Mouse (Mus musculus) spleen, postnatal 14 days (tissue): Measurements from ENCODE around the gene Ninj1.
A peak's percentile ranks its signal among the peaks of the same experiment; 100 is the strongest.

Experiments
- DNase-seq, 2 experiments: peaks; one replicate each; pipeline ENCODE4 v3.0.0; 2021 to 2022; ENCODE audit warnings: low spot score in 2 of 2

Ninj1 gene

DNA sequence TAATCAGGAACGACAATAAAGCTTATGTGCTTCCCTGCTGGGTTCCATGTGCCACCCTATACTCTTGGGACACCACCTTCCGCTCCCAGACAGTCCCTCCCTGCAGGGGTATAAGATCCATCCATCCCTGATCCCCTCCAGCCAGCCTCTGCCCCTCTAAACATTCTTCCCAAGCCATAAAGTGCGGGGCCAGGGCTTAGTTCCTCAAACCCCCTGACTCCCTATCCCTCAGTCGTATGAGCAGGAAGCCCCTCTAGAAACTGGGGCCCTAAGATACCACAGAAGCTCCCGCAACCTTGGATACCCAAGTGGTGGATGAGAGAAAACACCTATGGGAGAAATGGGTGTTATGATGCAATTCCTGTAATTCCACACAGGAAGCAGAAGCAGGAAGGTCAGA, 8.9 kb downstream of the Ninj1 start:
- no peak for DNase-seq

DNA sequence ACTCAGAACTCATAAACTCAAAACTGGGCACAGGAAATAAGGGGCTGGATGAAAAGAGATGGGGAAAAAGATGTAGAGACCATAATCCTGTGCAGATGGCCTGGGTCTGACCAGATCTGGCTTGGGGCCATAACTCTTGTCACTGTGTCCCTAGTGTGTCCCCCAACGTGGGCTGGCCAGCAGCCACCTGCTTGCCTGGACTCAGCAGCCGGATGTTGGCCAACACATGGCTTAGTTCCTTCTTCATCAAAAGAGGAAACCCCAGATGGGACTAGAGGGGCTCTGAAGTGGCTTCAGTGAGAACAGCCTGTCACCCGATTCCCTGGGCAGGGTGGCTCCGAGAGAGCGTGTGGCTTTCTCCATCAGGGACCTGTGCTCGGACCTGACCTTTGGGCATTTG, 9.5 kb downstream of the Ninj1 start:
- DNase-seq: no peak

DNA sequence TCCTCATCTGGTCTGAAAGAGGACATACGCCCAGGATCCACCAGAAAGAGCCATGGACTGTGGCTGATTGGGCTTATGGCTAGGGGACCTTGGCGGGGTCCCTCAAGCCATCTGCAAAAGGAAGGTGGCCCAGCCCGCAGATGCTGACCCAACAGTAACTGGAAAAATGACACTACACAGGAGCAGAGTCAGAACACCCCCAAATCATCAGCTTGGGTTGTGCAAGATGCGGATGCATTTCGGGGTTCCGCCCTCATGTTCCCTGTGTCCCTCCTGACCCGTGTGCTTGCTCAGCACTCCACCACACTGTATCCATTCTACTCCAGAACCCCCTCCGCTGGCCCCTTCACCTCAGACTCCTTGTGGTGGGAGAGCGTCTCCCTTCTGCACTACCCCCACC, 11.4 kb downstream of the Ninj1 start:
- DNase-seq: no peak

DNA sequence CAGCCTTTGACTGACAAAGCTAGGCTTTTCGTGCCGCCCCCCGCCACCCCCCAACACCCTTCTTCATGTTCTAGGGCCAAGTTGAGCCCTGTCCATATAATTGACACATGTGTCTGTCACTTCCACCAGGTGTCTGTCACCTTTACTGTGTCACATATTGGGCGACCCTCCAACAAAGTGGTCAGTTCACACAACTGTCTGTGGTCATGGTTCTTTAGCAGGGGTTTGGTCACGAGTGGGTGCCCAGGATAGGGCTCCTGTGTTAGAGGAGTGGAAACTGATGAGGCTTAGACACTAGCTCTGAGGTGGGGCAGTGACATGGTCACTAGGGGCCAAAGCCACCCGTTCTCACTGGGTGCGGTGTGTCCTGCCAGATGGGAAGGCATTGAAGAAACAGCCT, 12.6 kb downstream of the Ninj1 start:
- no peak for DNase-seq

DNA sequence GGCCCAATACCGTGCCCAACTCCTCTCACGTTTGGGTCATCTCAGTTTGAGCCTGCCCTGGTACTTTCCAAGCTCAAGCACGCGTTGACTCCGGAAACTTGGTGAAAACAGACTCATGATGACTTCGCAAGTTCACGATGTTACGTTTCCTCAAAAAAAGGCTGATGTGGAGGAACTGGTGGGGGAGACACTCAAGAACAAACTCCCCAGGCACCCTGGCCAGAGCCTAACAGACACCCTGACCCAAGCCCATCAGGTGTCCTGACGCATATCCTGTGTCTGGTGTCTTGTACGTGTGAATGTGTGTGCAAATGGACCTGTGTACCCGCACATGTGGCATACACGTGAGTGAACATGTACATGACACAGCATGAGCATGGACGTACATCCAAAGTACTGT, 13.4 kb downstream of the Ninj1 start:
- no peak for DNase-seq

DNA sequence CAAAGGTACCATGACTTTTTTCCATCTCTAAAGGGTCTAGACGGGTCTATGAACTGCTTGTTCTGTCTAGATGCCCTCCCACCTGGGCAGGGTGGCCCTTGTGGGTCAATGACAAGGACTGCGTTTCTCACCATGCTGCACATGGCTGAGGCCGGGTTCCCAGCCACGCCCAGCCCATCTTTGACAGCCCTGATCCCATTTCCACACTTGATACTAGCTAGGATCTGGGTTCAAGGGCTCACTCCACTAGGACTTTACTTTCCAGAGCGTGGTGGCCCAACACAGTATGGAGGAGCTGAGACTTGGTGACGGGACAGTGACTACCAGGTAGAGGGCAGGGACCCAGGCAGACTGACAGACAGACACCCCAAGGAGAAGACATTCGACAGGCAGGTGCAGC, 15.3 kb downstream of the Ninj1 start:
- no peak for DNase-seq

DNA sequence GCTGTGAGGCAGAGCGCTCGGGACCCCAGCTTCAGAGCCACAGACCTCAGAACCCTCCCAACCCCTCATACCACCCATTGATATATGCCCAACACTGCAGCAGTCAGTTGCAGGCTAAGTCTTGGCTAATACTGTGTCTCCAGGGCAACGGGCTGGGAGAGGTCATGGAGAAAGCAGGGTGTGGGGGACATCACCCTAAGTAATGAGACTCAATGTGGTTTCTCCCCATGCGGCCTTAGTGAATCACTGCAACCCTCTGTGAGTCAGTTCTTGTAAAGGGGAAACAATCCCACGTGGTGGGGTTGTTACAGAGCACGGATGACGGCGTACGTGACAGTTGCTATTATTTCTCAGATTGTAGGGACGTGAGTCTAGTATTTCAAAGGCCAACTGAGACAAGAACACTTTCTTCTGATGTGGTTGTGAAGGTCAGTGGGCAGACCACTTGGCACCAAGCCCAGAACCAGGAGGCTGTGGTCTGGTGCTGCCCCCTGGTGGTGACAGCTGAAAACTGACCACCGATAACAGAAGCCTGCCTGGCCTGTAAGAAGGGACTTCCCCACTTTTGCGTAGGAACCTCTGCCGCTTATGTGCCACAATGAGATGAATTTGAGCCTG, 18.2 kb downstream of the Ninj1 start:
- peak; percentile 53 to 78 for DNase-seq

DNA sequence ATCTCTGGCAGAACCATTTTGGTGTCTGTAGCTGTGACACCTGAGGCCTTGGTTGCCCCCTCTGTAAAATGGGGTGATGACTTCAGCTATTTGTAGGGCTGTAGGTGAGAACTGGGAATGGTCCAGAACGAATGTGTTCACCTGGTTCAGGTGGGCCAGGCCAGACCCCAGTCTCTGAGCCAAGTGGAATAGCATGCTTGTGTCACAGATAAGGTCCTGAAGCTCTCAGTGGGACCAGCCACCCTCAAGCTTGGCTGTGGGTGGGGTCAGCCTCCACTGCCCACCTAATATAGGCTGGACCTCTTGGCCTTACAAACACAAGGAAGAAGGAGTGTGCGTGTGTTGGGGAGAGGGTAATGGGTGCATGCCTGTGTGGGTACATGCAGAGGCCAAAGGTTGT, 19.1 kb downstream of the Ninj1 start:
- no peak for DNase-seq

DNA sequence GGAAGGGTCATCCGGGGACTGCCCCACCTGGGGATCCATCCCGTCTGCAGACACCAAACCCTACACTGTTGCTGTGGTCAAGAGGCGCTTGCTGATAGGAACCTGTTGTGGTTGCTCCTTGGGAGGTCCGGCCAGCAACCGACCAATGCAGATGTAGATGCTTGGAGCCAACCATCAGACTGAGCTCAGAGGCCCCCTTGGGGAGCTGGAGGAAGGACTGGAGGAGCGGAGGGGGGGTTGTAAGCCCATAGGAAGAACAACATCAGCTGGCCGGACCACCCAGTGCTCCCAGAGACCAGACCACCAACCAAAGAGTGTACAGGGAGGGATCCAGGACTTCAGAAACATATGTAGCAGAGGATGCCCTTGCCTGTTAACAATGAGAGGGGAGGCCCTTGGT, 22.0 kb downstream of the Ninj1 start:
- DNase-seq: no peak

DNA sequence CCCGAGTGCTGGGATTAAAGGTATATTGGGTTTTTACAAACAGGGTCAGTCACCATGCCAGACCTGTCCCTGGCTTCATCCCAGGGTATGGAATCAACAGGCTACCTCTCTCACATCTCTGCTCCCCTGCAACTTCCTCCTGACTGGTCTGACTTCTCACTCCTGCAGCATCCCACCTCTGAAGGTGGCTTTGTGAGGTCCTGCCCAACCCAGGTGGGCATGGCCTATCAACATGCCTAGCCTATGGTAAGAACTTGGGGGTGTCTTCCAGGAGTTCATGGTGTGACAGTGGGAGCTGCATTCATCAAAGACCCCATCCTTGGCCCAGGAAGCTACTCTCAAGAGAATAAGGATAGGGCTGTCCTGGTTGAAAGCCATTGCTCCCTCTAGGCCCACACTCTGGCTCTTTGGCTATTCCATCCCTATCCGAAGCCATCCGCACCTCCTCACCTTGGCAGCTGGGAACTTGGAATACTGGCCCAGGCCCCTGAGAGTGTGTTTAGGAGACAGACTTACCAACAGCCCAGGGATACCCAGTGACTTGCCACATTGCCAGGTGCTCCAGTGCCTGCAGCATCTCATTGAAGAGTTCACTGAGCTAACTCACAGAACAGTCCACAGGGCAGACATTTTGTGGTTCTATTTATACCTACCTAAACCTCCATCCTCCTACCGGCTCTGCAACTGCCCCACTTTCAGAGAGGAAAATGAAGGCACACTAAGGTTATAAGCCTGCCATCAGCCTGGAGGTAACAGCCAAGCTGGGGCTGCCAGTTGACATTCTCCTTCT, 25.6 kb downstream of the Ninj1 start:
- DNase-seq: no peak

DNA sequence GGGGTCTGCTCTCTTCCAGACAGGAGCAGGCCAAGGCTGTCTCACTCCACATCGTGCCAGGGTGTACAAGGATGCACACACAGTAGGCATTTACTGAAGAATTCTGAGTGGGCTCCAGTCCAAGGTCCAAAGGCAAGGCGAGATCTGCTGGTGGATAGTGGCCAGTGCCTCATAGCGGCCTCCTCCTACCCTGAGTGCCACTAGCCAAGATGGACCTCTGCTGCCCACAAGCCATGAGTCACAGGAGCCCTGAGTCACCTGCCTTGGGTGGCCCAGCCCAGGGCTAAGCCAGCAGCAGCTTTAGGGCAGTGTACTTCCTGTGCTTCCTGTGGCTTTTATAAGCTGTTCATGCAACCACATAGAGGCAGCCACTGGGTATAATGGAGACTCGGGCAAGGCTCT, 26.2 kb downstream of the Ninj1 start:
- no peak for DNase-seq

DNA sequence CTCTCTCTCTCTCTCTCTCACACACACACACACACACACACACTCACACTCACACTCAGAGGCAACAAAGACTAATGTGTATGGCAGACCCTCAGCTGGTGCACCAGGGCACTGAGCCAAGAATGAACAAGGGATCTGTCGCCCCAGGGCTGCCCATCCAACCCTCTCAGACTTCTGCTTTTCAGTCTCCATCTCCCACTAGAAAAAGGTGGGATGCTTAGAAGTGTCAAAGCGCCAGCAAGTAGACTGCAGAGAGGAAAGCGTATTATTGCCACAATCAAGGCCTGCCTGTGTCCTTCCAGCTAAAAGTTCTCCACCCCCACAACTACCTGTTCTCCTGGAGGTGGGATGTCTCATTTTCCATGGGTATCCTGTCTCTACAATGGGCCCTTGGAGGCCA, 27.2 kb downstream of the Ninj1 start:
- DNase-seq: no peak

DNA sequence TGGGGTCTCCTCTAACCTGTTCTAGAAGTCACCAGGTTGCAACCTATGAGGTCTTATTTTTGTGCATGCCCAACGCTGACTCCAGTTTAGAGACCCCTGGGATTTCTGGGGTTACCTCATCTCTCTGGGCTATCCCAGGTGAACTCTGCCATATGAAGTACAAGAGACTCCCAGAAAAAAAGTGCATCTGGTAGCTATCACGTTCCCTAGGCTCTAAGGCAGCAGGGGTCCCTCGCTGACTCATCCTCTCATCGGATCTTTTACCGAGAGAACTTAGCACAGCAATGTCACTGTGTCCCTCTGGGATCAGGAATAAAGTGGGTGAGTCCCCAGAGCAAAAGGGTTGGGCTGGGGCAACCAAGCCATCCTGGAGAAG, 27.8 kb downstream of the Ninj1 start:
- no peak for DNase-seq

DNA sequence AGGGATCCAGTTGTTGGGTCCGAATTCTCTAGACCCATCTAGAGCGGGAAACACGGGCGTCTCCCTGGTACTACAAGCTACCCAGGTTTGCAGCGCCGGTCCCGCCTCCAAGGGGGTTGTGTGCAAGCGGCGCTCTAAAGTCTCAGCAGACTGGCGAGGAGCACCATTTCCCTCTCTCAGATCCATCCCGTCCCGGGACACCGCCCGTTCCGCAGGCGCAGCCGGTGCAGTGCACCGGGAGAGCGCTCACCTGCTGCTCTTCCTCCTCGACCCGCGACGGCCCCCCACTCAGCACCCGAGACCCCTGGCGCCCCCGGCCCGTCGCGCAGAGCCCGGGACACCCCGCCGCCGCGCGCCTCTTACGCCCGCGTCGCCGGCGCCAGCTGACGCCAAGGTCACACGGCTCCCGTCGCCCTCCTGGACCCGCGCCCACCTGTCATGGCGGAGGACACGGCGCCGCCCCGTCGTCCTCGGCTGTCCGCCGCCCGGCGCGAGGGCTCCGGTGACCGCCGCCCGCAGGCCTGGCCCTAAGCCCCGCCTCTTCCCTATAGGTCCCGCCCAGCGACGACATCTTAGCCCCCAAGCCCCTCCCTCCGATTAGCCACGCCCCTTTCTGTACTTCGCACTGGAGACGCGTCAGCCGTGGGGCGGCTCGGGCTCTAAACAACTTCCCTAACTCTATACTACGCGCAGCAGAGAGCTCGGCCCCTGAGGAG, 28.4 kb downstream of the Ninj1 start, which contains the start of gene Card19:
TSS of gene Card19 (minus strand) at position 534 of the 716 bp plus-strand sequence.
- peak; percentile 94 to 95 for DNase-seq

DNA sequence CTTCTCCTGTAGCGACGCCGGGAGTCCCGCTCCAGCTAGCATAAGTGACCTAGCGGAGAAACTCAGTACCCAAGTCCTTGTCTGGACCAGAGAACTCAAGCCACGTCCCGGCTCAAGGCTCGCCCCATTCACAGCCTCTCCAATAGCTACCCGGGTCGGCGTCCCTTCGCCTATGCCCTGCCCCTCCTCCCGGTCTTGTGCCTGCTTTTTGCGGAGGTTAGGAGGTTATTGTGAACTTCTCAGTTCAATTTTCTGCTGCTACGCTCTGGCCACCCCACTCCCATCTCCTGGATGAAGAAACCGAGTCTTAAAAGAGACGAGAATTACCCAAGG, 28.9 kb downstream of the Ninj1 start:
- DNase-seq: no peak

DNA sequence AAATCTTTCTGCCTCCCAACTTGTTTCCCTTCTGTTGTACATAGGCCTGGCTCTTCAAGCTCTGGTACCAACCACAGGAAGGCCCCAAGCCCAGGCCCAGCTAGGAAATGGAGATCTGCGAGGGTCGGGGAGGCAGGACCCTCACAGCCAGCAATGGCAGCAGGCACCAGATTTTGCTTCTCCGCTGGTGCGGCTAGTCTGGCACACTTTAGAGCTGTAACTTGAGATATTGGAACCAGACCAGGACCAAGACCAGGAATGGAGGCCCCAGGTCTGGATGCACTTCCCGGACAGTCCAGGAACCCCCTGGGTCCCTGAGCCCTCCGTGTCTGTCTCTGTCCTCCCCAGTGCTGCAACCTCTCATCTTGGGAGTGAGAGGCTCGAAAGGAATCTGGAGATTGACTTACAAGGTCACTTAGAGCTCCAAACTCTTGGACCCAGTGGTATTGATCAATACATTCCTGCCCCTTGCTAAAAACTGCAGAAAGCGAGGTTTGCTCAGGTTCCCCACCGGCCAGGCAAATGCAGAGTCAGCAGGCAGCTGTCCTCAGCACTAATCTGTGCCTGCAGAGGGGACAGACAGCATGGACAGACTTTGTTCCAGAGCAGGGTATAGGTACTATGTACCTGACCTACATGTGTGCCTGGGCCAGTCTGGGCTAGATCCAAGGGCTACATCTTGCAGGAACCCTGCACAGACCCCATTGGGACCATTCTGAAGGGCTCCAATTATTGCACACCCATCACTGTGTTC, 29.7 kb downstream of the Ninj1 start:
- DNase-seq: no peak

DNA sequence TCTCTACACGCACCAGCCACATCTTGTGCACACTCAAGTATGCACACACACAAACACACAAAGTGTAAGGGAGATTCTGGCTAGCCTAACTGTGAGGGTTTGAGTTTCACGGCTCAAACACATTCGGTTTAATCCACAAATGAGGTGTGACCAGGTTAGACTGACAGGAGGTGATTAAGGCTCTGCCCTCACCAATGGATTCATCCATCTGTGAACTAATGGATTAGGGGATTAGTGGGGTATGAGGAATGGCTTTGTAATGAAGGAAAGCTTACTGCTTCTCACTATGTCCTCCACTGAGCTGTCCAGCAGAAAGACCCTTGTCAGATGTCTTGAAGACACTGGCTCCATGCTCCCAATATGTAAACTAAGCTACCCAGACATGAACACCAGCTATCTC, 31.4 kb downstream of the Ninj1 start:
- DNase-seq: no peak

DNA sequence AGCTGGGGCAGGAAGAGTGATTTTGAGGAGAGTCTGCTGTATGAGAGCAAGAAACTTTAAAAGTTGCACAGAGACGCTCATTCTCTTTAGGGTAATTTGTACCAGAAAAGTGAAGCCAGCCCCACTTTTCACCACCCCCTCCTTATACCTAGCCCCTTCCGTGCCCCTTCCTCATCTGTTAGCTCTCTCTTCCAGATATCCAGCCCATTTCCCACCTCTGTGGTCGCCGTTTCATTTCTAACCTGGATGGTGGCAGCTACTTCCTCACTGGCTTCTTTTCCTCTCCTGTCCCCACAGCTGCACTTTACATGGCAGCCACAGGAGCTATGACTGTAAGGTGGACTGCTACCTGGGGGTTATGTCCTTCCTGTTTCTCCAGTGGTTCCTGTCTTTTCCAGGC, 32.1 kb downstream of the Ninj1 start:
- DNase-seq: no peak

DNA sequence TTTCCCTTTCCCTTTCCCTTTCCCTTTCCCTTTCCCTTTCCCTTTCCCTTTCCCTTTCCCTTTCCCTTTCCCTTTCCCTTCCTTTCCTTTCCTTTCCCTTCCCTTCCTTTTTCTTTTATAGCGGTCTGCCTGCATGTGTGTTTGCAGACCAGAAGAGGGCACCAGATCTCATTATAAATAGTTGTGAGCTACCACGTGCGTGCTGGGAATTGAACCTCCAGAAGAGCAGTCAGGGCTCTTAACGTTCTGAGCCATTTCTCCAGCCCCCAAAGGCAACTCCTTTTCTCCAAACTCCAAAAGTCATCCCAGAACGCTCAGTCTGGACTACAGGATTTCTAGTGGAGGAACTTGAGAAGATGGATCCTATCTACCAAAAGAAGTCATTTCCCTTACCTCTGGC, 33.6 kb downstream of the Ninj1 start:
- no peak for DNase-seq

DNA sequence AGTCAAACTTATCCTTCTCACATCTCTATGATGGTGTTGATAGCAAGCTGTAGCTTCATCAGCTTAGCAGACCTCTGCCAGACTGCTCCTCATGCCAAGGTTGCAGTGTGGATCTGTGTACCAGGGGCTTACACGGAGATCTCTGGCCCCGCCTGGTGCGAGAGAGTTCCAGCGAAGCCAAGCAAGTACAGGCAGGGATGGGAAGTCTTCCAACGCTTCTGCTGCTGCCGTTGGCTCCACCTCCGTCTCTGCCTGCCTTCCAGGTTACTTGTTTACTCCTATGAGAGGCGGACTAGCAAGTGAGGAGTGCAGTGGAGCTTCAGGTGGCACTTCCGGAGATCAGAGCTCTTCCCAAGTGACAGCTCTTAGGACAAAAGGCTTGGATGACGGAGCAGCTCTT, 37.0 kb downstream of the Ninj1 start:
- DNase-seq: no peak

DNA sequence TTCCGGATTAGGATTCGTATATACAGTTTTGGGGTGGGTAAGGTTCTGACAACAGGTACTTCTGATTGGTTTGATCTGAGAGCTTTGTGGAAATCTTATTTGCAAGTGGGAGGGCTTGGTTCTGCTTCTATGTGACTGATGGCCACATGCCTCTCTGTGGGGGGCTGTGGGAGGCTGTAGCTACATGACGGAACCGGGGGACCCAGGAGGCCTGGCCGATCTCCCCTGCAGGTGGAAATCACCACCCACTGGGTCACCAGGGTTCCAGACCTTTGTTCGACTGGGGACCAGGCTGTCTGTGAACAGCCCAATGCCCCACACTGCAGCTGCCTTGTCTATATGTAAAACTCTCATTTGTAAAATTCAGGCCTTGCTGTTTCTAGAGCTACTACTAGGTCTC, 37.4 kb downstream of the Ninj1 start:
- no peak for DNase-seq

DNA sequence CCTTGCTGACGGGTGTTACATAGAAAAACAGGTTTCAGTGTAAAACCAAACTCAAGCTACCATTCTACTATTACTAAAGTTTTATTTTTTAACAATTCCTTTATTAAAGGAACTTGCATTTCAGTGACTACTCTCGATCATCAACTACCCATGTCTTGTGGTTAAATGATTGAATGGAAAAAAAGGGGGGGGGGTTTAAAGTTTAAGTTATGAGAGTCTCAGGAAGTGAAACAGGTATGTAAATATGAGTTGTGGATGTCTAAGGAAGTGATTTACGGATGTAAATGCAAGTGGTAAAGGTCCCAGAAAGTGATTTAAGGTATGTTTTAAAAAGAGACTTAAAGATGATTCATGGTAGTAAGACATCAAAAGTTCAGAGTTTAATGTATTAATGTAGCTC, 37.9 kb downstream of the Ninj1 start:
- DNase-seq: no peak

DNA sequence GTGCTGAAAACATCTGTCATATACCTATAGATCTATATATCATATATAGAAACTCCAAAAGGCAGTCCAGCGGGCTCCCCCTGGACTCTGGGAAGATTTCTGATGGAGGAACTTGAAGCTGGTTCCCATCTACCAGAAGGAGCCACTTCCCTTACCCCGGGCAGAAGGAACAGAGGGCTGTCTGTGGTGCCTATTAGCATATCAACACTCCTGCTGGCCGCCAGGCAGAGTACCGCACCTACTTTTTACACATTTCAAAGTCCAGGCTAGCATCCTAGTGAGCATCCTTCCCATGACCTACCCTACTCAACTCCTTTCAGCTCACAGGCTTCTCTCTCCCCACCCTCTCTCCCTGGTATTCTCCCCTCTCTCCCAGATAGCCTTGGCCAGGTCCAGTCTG, 38.3 kb downstream of the Ninj1 start:
- no peak for DNase-seq
